Mouse (Mus musculus) lung, postnatal 36 days (tissue): ENCODE data around the gene Tiam1.

Experiments
- DNase-seq: peaks from one replicate; pipeline ENCODE4 v3.0.0; 2022; ENCODE audit warnings: mixed read lengths

The Tiam1 gene

GRCm38 (mm10) chr16:90143760-90144516 is at the start of gene Tiam1:
Gene Tiam1 (minus strand): TSS chr16:90143769.
- DNase-seq, result peak; percentile 96

- no peak for DNase-seq
Observed at GRCm38 (mm10) chr16:90191289-90191688, 47.7 kb upstream of the Tiam1 start.

GRCm38 (mm10) chr16:90187453-90187852 is 43.9 kb upstream of the Tiam1 start:
- DNase-seq, result peak; percentile 86

- peak; percentile 93 for DNase-seq
Observed at GRCm38 (mm10) chr16:90185928-90186588, 42.5 kb upstream of the Tiam1 start.

- DNase-seq, result no peak
Observed at GRCm38 (mm10) chr16:90184135-90184534, 40.6 kb upstream of the Tiam1 start.

- peak; percentile 68 for DNase-seq
Observed at GRCm38 (mm10) chr16:90181673-90182072, 38.1 kb upstream of the Tiam1 start.

GRCm38 (mm10) chr16:90180975-90181374 is 37.4 kb upstream of the Tiam1 start:
- DNase-seq, result no peak

GRCm38 (mm10) chr16:90179892-90180291 is 36.3 kb upstream of the Tiam1 start:
- no peak for DNase-seq

- no peak for DNase-seq
Observed at GRCm38 (mm10) chr16:90178404-90178803, 34.8 kb upstream of the Tiam1 start.

GRCm38 (mm10) chr16:90177425-90177824 is 33.9 kb upstream of the Tiam1 start:
- DNase-seq, result peak; percentile 67

GRCm38 (mm10) chr16:90176472-90176871 is 32.9 kb upstream of the Tiam1 start:
- DNase-seq, result no peak

GRCm38 (mm10) chr16:90171416-90171815 is 27.8 kb upstream of the Tiam1 start:
- no peak for DNase-seq

- DNase-seq, result no peak
Observed at GRCm38 (mm10) chr16:90170676-90171075, 27.1 kb upstream of the Tiam1 start.

- no peak for DNase-seq
Observed at GRCm38 (mm10) chr16:90169863-90170630, 26.5 kb upstream of the Tiam1 start.

- DNase-seq, result peak; percentile 88
Observed at GRCm38 (mm10) chr16:90167646-90168045, 24.1 kb upstream of the Tiam1 start.

GRCm38 (mm10) chr16:90165435-90165834 is 21.9 kb upstream of the Tiam1 start:
- no peak for DNase-seq

- no peak for DNase-seq
Observed at GRCm38 (mm10) chr16:90164942-90165341, 21.4 kb upstream of the Tiam1 start.

GRCm38 (mm10) chr16:90155080-90155479 is 11.5 kb upstream of the Tiam1 start:
- no peak for DNase-seq

- no peak for DNase-seq
Observed at GRCm38 (mm10) chr16:90150820-90151219, 7.3 kb upstream of the Tiam1 start.

GRCm38 (mm10) chr16:90150126-90150525 is 6.6 kb upstream of the Tiam1 start:
- DNase-seq, result no peak

GRCm38 (mm10) chr16:90149335-90149734 is 5.8 kb upstream of the Tiam1 start:
- DNase-seq, result no peak

- no peak for DNase-seq
Observed at GRCm38 (mm10) chr16:90145244-90145643, 1.7 kb upstream of the Tiam1 start.

GRCm38 (mm10) chr16:90144541-90144940 is 972 bp upstream of the Tiam1 start:
- peak; percentile 6 for DNase-seq

GRCm38 (mm10) chr16:90143416-90143759 is 181 bp downstream of the Tiam1 start:
- DNase-seq, result no peak
